Mouse (Mus musculus): ENCODE data around the gene Satb1. TPM values are rescaled to one million over a fixed set of nuclear protein-coding genes. Genes with fewer than 3 reads are reported as not detected.

Satb1 gene
- polyA plus RNA-seq, 1 experiment = 24.1 TPM

DNA sequence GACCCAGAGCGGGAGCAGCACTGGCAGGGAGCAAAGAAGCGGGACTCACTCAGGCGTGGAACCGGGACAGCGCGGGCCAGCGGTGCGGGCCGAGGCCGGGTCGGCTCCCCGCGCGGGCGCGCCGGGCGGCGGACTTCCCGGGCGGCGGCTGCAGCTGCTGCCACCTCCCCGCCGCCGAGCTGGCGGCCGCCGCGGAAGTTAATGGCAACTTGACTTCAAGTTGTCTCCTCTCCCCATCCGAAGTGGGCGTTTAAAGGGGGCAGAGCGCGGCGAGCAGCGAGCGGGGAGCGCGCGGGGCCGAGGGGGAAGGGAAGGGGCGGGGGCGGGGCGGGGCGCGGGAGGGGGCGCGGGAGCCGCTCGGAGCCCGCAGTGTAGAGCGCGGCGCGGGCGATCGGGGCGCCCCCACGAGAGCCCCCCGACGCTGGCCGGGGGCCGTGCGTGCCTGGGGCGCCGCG lies 642 bp downstream of the Satb1 start:
- Histone ChIP-seq H3K27ac (ENCODE audit: insufficient read depth, low read length) (no peak overlapping the region), H3K27me3 (ENCODE audit: control insufficient read depth, insufficient read depth, low read length) (peaks cover 3% of the 10 kb centered on the region; the same call in 1 of the 2 replicates), H3K4me3 (replicated peaks; ENCODE audit: insufficient read depth, low read depth, low read length) (peak overlapping the region; percentile 73), H3K4me1 (ENCODE audit: control insufficient read depth, insufficient read depth, low read length) (0 out of 2 replicates have a peak, but pooled peaks cover 2% of the 10 kb centered on the region)
- peak in 1 of 2 experiments; percentile 10 for DNase-seq
- TF ChIP-seq POLR2A (IDR thresholded peaks at IDR 0.05; ENCODE audit: borderline replicate concordance, insufficient read depth, low read length) (no peak), CTCF (IDR thresholded peaks at IDR 0.05; ENCODE audit: borderline replicate concordance, insufficient read depth, low read depth, low read length) (no peak)
- WGBS = under 1% methylated on average over 34 of the region's 66 CpGs

GRCm38 (mm10) chr17:51831702-51832420 lies 1.2 kb downstream of the Satb1 start:
- H3K27me3 ChIP-seq (ENCODE audit: control insufficient read depth, insufficient read depth, low read length) = peaks cover 3% of the 10 kb centered on the region; the same call in 1 of the 2 replicates
- H3K27ac ChIP-seq (ENCODE audit: insufficient read depth, low read length) = no peak overlapping the region
- H3K4me3 ChIP-seq (replicated peaks; ENCODE audit: insufficient read depth, low read depth, low read length) = peak overlapping the region; percentile 73
- H3K4me1 ChIP-seq (ENCODE audit: control insufficient read depth, insufficient read depth, low read length) = 0 out of 2 replicates have a peak, but pooled peaks cover 2% of the 10 kb centered on the region
- peak; percentile 6 to 43 for DNase-seq
- under 1% methylated on average over 57 of the region's 57 CpGs for WGBS
- TF ChIP-seq POLR2A (IDR thresholded peaks at IDR 0.05; ENCODE audit: borderline replicate concordance, insufficient read depth, low read length) (no peak), CTCF (IDR thresholded peaks at IDR 0.05; ENCODE audit: borderline replicate concordance, insufficient read depth, low read depth, low read length) (no peak)

DNA sequence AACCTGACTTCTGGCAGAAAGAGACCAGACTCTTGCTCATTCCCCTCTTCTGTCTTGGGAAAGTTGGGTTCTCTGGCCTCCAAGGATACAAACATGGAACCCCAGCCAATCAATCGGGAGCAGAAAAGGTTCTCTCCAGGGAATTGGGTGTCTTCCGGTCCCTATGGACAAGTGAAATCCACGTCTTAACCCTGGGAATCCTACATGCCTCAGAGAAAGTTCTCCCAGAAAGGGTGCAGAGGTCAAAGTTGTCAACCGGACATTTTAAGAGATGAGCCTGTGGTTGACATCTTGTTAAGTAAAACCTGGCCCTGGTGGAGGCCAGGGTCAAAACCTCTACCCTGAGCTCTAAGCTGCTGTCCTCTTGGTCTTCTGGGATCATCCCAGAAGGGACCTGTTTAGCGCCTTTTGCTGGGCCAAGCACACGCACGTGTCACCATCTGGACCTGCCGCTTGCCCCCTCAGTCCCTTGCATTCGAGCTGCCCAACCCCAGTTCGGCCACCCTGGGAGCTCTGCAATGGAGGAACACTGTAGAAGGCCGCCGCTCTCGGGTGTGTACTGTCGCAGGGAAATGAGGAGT lies 1.9 kb downstream of the Satb1 start:
- H3K4me3 ChIP-seq (replicated peaks; ENCODE audit: insufficient read depth, low read depth, low read length) = peak overlapping the region; percentile 16
- no peak for TF ChIP-seq POLR2A (IDR thresholded peaks at IDR 0.05; ENCODE audit: borderline replicate concordance, insufficient read depth, low read length)
- no peak for TF ChIP-seq CTCF (IDR thresholded peaks at IDR 0.05; ENCODE audit: borderline replicate concordance, insufficient read depth, low read depth, low read length)
- 32% methylated on average over 14 of the region's 14 CpGs for WGBS

DNA sequence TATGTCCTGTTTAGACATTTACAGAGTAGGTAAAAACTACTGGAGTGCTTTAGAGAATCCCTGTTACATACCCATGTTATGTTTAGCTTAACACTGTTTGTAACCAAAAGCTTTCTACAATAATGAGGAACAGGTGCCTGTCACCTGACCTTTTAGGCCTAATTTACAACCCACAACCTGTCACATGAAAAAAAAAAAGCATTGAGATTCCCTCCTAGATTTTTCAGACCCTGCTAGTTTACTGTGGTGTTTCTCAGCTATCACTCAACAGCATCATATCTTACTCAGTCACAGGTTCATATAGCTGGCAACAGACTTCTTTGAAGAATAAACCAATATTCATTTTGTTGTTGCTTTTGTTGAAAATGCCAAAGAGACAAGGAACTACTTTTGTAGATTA lies 3.7 kb downstream of the Satb1 start:
- 0 out of 2 replicates have a peak, but pooled peaks cover 2% of the 10 kb centered on the region for H3K4me1 ChIP-seq (ENCODE audit: control insufficient read depth, insufficient read depth, low read length)
- TF ChIP-seq POLR2A (IDR thresholded peaks at IDR 0.05; ENCODE audit: borderline replicate concordance, insufficient read depth, low read length) = no peak
- no peak for TF ChIP-seq CTCF (IDR thresholded peaks at IDR 0.05; ENCODE audit: borderline replicate concordance, insufficient read depth, low read depth, low read length)
- no peak for DNase-seq
- no peak overlapping the region for H3K4me3 ChIP-seq (replicated peaks; ENCODE audit: insufficient read depth, low read depth, low read length)
- no peak overlapping the region for H3K27ac ChIP-seq (ENCODE audit: insufficient read depth, low read length)
- peaks cover 3% of the 10 kb centered on the region; the same call in 1 of the 2 replicates for H3K27me3 ChIP-seq (ENCODE audit: control insufficient read depth, insufficient read depth, low read length)

More for the DNA sequence above, 1.9 kb downstream of the Satb1 start:
- Histone ChIP-seq H3K27me3 (ENCODE audit: control insufficient read depth, insufficient read depth, low read length) (peaks cover 3% of the 10 kb centered on the region; the same call in 1 of the 2 replicates), H3K27ac (ENCODE audit: insufficient read depth, low read length) (no peak overlapping the region), H3K4me1 (ENCODE audit: control insufficient read depth, insufficient read depth, low read length) (0 out of 2 replicates have a peak, but pooled peaks cover 2% of the 10 kb centered on the region)
- DNase-seq = no peak

DNA sequence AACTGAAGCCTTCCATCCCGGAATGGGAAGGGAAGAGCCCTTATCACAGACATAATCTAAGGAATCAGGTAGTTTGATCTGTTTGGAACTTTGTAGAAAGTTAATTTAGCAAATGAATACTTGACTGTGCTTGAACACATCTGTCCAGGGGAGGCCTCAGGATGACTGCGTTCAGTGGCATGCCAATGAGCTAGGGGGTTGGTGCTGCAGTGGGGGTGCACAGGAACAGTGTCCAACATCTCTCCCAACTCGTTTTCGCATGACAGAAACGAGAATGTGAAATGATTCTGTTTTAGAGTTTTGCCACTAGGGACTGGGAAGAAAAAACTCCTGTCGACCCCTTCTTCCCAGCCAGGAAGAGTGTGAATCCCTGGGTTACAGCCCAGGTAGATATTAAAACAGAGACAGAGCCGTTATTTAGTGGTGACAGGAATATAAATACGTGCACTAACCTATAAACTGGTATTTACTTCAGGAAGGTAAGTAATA lies 5.1 kb downstream of the Satb1 start:
- H3K27ac ChIP-seq (ENCODE audit: insufficient read depth, low read length) = no peak overlapping the region
- 63% methylated on average over 8 of the region's 8 CpGs for WGBS
- H3K27me3 ChIP-seq (ENCODE audit: control insufficient read depth, insufficient read depth, low read length) = peaks cover 3% of the 10 kb centered on the region; the same call in 1 of the 2 replicates
- DNase-seq = no peak
- no peak overlapping the region for H3K4me3 ChIP-seq (replicated peaks; ENCODE audit: insufficient read depth, low read depth, low read length)
- 0 out of 2 replicates have a peak, but pooled peaks cover 2% of the 10 kb centered on the region for H3K4me1 ChIP-seq (ENCODE audit: control insufficient read depth, insufficient read depth, low read length)
- TF ChIP-seq CTCF (IDR thresholded peaks at IDR 0.05; ENCODE audit: borderline replicate concordance, insufficient read depth, low read depth, low read length) (no peak), POLR2A (IDR thresholded peaks at IDR 0.05; ENCODE audit: borderline replicate concordance, insufficient read depth, low read length) (no peak)

GRCm38 (mm10) chr17:51826461-51826860 lies 6.6 kb downstream of the Satb1 start:
- TF ChIP-seq CTCF (IDR thresholded peaks at IDR 0.05; ENCODE audit: borderline replicate concordance, insufficient read depth, low read depth, low read length) = no peak
- TF ChIP-seq POLR2A (IDR thresholded peaks at IDR 0.05; ENCODE audit: borderline replicate concordance, insufficient read depth, low read length) = no peak
- DNase-seq = no peak
- H3K27ac ChIP-seq (ENCODE audit: insufficient read depth, low read length) = no peak overlapping the region
- H3K4me1 ChIP-seq (ENCODE audit: control insufficient read depth, insufficient read depth, low read length) = 0 out of 2 replicates have a peak, but pooled peaks cover 2% of the 10 kb centered on the region
- H3K27me3 ChIP-seq (ENCODE audit: control insufficient read depth, insufficient read depth, low read length) = peaks cover 1% of the 10 kb centered on the region; the same call in 1 of the 2 replicates
- H3K4me3 ChIP-seq (replicated peaks; ENCODE audit: insufficient read depth, low read depth, low read length) = no peak overlapping the region
- 67% methylated on average over 4 of the region's 4 CpGs for WGBS

GRCm38 (mm10) chr17:51814301-51814700 lies 18.8 kb downstream of the Satb1 start:
- DNase-seq = no peak
- no peaks in the 10 kb centered on the region for H3K27me3 ChIP-seq (ENCODE audit: control insufficient read depth, insufficient read depth, low read length)
- 61% methylated on average over 6 of the region's 6 CpGs for WGBS
- no peak overlapping the region for H3K4me3 ChIP-seq (replicated peaks; ENCODE audit: insufficient read depth, low read depth, low read length)
- H3K27ac ChIP-seq (ENCODE audit: insufficient read depth, low read length) = no peak overlapping the region
- TF ChIP-seq POLR2A (IDR thresholded peaks at IDR 0.05; ENCODE audit: borderline replicate concordance, insufficient read depth, low read length) (no peak), CTCF (IDR thresholded peaks at IDR 0.05; ENCODE audit: borderline replicate concordance, insufficient read depth, low read depth, low read length) (no peak)
- no peaks in the 10 kb centered on the region for H3K4me1 ChIP-seq (ENCODE audit: control insufficient read depth, insufficient read depth, low read length)

Data from cerebellum, adult 2 months (tissue).